Mouse (Mus musculus) kidney, postnatal 10 days (tissue): Measurements from ENCODE around the gene Vmn1r53.
"Not testable (repeated sequence)": the region's sequence is repeated elsewhere in the genome, so short reads cannot be mapped to it uniquely, and the experiment has no call there.

Source experiments
- DNase-seq: peaks from one replicate; pipeline ENCODE4 v3.0.0; 2021; ENCODE audit warnings: mixed read lengths

Vmn1r53 gene

GRCm38 (mm10) chr6:90224338-90224737, at the start of gene Vmn1r53:
TSS of gene Vmn1r53 (minus strand) at chr6:90224438.
- no peak for DNase-seq

GRCm38 (mm10) chr6:90246000-90246399, 21.8 kb upstream of the Vmn1r53 start, which contains the start of gene Vmn1r54:
TSS of gene Vmn1r54 (plus strand) at chr6:90246300.
- DNase-seq = no peak

DNA sequence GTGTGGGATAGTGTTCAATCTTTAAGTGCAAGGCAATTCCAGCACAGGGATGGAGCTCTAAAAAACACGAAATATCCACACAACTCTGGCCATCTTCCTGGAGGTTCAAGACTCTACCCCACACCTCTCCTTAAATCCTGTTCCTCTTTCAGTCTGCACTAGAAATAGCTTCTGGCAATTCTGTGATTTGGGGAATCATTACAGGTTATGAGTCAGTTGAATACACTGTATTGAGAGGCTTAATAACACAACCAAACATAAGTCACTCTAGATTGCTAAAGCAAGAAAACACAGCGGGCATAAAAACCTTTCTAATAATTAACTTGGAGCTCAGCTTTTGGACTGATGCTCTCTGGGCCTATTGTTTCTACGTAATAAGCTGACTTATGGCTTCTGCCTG, 19.8 kb upstream of the Vmn1r53 start:
- no peak for DNase-seq

DNA sequence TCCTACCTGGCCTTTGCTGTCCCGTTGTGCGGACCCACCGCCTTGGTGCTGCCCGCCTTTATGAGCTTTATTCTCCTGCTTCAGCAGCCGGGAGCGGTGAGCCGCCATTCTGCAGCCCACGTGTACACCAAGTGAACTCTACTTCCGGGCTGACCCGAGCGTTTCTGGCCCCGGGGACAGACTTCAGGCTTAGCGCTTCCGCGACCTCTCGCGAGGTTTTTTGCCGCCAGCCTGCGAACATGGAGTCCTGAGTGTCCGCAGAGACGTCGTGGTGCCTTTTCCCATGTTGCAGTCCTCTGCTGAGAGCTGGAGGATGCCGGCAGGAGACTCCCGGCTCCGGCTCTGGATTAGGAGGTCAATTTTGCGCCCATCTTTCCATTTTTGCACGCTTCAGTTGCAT, 8.4 kb upstream of the Vmn1r53 start:
- no peak for DNase-seq

DNA sequence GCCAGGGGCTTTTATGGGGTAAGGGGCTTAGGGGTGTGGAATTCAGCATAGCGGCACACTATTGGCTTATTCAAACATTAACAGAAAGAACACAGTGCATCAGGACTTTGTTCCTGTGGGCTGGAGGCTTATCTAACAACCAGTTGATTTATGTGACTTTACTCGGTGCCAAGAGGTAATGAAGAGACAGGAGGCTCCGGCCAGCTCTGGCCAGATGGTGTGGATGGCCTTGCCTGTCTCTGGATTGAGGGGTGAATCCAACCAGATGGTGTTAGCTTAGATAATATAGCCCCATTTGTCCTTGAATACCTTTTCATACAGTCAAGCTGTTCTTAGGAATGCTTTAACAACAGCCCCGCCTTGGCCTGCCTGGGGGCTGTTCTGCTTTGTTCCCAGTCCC, 7.9 kb upstream of the Vmn1r53 start:
- DNase-seq = not testable (repeated sequence)

DNA sequence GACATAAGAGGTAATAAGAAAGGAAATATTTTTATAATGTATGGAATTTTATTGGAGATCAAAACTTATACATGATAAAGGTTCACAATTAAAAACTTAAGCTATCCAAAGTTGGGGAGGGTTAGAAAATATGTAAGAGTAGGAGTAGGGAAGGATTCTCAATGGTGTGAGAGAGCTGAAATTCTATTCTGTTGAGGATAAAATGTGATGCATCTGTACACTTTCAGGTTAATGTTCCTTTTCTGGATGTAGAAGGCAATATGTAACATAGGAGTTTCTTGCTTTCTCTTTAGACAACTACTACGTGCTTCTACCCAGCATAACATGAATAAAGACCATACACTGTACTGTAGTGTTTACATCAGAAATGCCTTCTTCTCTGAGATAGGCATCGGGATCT, 21.7 kb downstream of the Vmn1r53 start, which contains the start of gene V1ra8:
TSS of gene V1ra8 (plus strand) at position 301 of the 400 bp plus-strand sequence.
- not testable (repeated sequence) for DNase-seq

DNA sequence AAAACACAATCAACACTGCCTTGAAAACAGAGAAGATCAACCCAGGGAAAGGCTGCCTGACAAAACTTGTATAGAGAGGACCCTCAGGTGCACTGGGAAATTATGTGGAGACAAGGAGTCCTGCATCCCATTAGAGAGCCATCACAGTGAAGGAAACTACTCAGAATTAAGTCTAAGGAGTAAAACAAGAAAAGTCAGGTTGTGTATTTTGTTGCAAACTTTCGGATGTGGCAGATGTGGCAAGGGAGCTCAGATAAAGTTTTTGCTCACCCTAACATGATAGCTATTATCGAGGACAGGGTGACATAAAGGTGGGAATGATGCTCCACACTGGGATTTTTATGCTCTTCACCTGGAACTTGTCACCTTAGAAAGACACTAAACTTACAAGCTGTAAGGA, 49.7 kb downstream of the Vmn1r53 start, which contains the start of gene Vmn1r52:
TSS of gene Vmn1r52 (plus strand) at position 301 of the 400 bp plus-strand sequence.
- no peak for DNase-seq
